Mouse (Mus musculus) G1E-ER4 (cell line): ENCODE measurements around the gene Pid1. TPM values are rescaled to one million over a fixed set of nuclear protein-coding genes. Genes with fewer than 3 reads are reported as not detected.

Source experiments
- GATA1 ChIP-seq: IDR thresholded peaks from one replicate; pipeline ENCODE4 v1.8.0; 2012; ENCODE audit warnings: low read length, inconsistent platforms
- polyA plus RNA-seq: library from polyadenylated mRNA; stranded (reverse); fragments of >175 nt; gene quantifications from 2 replicates; pipeline ENCODE4 v1.2.3, GENCODE M21; 2012

Pid1 gene
- polyA plus RNA-seq, 1 experiment, result not detected

GRCm38 (mm10) chr1:84154725-84155584 is 209.0 kb downstream of the Pid1 start:
- no peak for TF ChIP-seq GATA1

GRCm38 (mm10) chr1:84153943-84154342 is 210.0 kb downstream of the Pid1 start:
- TF ChIP-seq GATA1, result no peak

- no peak for TF ChIP-seq GATA1
Observed at GRCm38 (mm10) chr1:84141561-84141960, 222.4 kb downstream of the Pid1 start.

- no peak for TF ChIP-seq GATA1
Observed at GRCm38 (mm10) chr1:84132451-84132850, 231.5 kb downstream of the Pid1 start.

- TF ChIP-seq GATA1, result no peak
Observed at GRCm38 (mm10) chr1:84131799-84132198, 232.2 kb downstream of the Pid1 start.

GRCm38 (mm10) chr1:84128510-84128909 is 235.5 kb downstream of the Pid1 start:
- no peak for TF ChIP-seq GATA1

- no peak for TF ChIP-seq GATA1
Observed at GRCm38 (mm10) chr1:84119306-84119705, 244.7 kb downstream of the Pid1 start.

- TF ChIP-seq GATA1, result no peak
Observed at GRCm38 (mm10) chr1:84106756-84107155, 257.2 kb downstream of the Pid1 start.

- TF ChIP-seq GATA1, result no peak
Observed at GRCm38 (mm10) chr1:84102052-84102451, 261.9 kb downstream of the Pid1 start.

GRCm38 (mm10) chr1:84097398-84097797 is 266.6 kb downstream of the Pid1 start:
- no peak for TF ChIP-seq GATA1

GRCm38 (mm10) chr1:84093291-84093690 is 270.7 kb downstream of the Pid1 start:
- TF ChIP-seq GATA1, result no peak

- TF ChIP-seq GATA1, result no peak
Observed at GRCm38 (mm10) chr1:84089664-84090063, 274.3 kb downstream of the Pid1 start.

- no peak for TF ChIP-seq GATA1
Observed at GRCm38 (mm10) chr1:84087957-84088356, 276.0 kb downstream of the Pid1 start.

GRCm38 (mm10) chr1:84087325-84087724 is 276.7 kb downstream of the Pid1 start:
- TF ChIP-seq GATA1, result no peak

- TF ChIP-seq GATA1, result no peak
Observed at GRCm38 (mm10) chr1:84086486-84086885, 277.5 kb downstream of the Pid1 start.

- TF ChIP-seq GATA1, result no peak
Observed at GRCm38 (mm10) chr1:84085361-84085760, 278.6 kb downstream of the Pid1 start.

- no peak for TF ChIP-seq GATA1
Observed at GRCm38 (mm10) chr1:84079566-84079965, 284.4 kb downstream of the Pid1 start.
